Mouse (Mus musculus) granulocyte monocyte progenitor cell, adult 5-6 weeks (primary cell): ENCODE results near the gene Hvcn1. TPM values are rescaled to one million over a fixed set of nuclear protein-coding genes. Genes with fewer than 3 reads are reported as not detected.

Experiments used
- ATAC-seq: replicated peaks from 2 replicates; pipeline ENCODE4 v1.8.0; 2016; ENCODE audit warnings: mild to moderate bottlenecking, moderate TSS enrichment, inconsistent platforms; ENCODE audit not compliant: poor library complexity, severe bottlenecking
- total RNA-seq, 2 experiments: library from RNA; stranded (forward) in 1 of 2; stranded (reverse) in 1 of 2; fragments of 200-712, 200-1000 nt in 1 of 2; fragments of >200 nt in 1 of 2; fragmentation: Nextera tagmentation in 1 of 2; gene quantifications; 2 replicates each; pipeline ENCODE4 v1.2.3; 2014 to 2017

The Hvcn1 gene
- total RNA-seq, 2 experiments from 2014 or later = 53.8 to 84.3 TPM

- ATAC-seq = no peak
Measured at GRCm38 (mm10) chr5:122288147-122288811, 81.7 kb downstream of the Hvcn1 start.

GRCm38 (mm10) chr5:122291149-122291548 lies 84.5 kb downstream of the Hvcn1 start:
- no peak for ATAC-seq

Other genes with a start within 250 kb of the Hvcn1 start
- 3.3 TPM in 1 of 2 replicates, not detected in the other for gene Cux2, start 156.7 kb upstream of the Hvcn1 start, total RNA-seq (2014; fragmentation: Nextera tagmentation)
- gene Cux2, start 156.7 kb upstream of the Hvcn1 start, total RNA-seq (2017) = 1.9 TPM in 1 of 2 replicates, not detected in the other
- not detected in 2 replicates for gene Myl2, start 105.9 kb upstream of the Hvcn1 start, total RNA-seq (2014; fragmentation: Nextera tagmentation)
- gene Myl2, start 105.9 kb upstream of the Hvcn1 start, total RNA-seq (2017) = not detected in 2 replicates
- gene Ccdc63, start 66.0 kb upstream of the Hvcn1 start, total RNA-seq (2014; fragmentation: Nextera tagmentation) = 1.1 and 2.0 TPM in 2 replicates
- gene Ccdc63, start 66.0 kb upstream of the Hvcn1 start, total RNA-seq (2017) = 0.60 TPM in 1 of 2 replicates, not detected in the other
- gene Ppp1cc, start 48.5 kb upstream of the Hvcn1 start, total RNA-seq (2014; fragmentation: Nextera tagmentation) = 284 and 366 TPM in 2 replicates
- gene Ppp1cc, start 48.5 kb upstream of the Hvcn1 start, total RNA-seq (2017) = 247 and 254 TPM in 2 replicates
- gene Tctn1, start 57.7 kb downstream of the Hvcn1 start, total RNA-seq (2014; fragmentation: Nextera tagmentation) = 7.2 and 9.3 TPM in 2 replicates
- 1.8 and 4.3 TPM in 2 replicates for gene Tctn1, start 57.7 kb downstream of the Hvcn1 start, total RNA-seq (2017)
- gene Pptc7, start 77.6 kb downstream of the Hvcn1 start, total RNA-seq (2014; fragmentation: Nextera tagmentation) = 12.0 and 14.8 TPM in 2 replicates
- gene Pptc7, start 77.6 kb downstream of the Hvcn1 start, total RNA-seq (2017) = 17.2 TPM in 2 replicates
- 1.2 and 3.3 TPM in 2 replicates for gene Rad9b, start 147.4 kb downstream of the Hvcn1 start, total RNA-seq (2014; fragmentation: Nextera tagmentation)
- gene Rad9b, start 147.4 kb downstream of the Hvcn1 start, total RNA-seq (2017) = 4.6 and 5.6 TPM in 2 replicates
- 118 and 128 TPM in 2 replicates for gene Vps29, start 147.6 kb downstream of the Hvcn1 start, total RNA-seq (2014; fragmentation: Nextera tagmentation)
- 89.8 and 105 TPM in 2 replicates for gene Vps29, start 147.6 kb downstream of the Hvcn1 start, total RNA-seq (2017)
- 35.0 and 59.8 TPM in 2 replicates for gene Gpn3, start 165.1 kb downstream of the Hvcn1 start, total RNA-seq (2014; fragmentation: Nextera tagmentation)
- 42.2 and 51.9 TPM in 2 replicates for gene Gpn3, start 165.1 kb downstream of the Hvcn1 start, total RNA-seq (2017)
- 13.4 and 21.1 TPM in 2 replicates for gene Fam216a, start 165.6 kb downstream of the Hvcn1 start, total RNA-seq (2014; fragmentation: Nextera tagmentation)
- 51.9 and 57.9 TPM in 2 replicates for gene Fam216a, start 165.6 kb downstream of the Hvcn1 start, total RNA-seq (2017)
- gene Arpc3, start 185.1 kb downstream of the Hvcn1 start, total RNA-seq (2014; fragmentation: Nextera tagmentation) = 271 and 276 TPM in 2 replicates
- 988 and 1,056 TPM in 2 replicates for gene Arpc3, start 185.1 kb downstream of the Hvcn1 start, total RNA-seq (2017)
- 13.8 and 27.3 TPM in 2 replicates for gene Anapc7, start 214.9 kb downstream of the Hvcn1 start, total RNA-seq (2014; fragmentation: Nextera tagmentation)
- gene Anapc7, start 214.9 kb downstream of the Hvcn1 start, total RNA-seq (2017) = 17.5 and 24.2 TPM in 2 replicates